Mouse (Mus musculus): Measurements from ENCODE around the gene Rc3h1.
"Not testable (repeated sequence)": the region's sequence is repeated elsewhere in the genome, so short reads cannot be mapped to it uniquely, and the experiment has no call there.

The Rc3h1 gene

DNA sequence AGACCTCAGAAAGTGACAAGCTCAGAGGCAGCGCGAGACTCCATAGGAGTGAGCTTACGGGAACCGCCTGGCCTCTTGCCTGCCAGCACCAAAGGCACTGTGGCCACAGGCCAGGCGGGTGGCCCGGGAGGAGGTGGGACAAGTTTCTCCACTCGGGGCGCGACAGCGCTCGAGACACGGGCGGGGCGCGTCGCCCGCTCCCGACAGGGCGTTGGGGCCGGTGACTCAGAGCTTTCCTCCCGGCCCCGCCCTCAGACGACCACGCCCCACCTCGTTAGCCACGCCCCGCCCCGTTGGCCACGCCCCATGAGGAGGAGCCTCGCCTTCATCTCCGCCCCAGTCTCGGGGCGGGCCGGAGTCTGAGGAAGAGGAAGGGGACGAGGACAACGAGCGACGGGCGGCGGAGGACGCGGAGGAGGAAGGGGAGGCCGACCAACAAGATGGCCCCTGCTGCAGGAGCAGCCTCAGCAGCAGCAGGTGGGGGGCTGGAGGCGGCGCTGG is at the start of gene Rc3h1:
Gene Rc3h1, plus strand, starts transcription at position 362 of the 501 bp plus-strand sequence.
- DNase-seq, result peak; percentile 94

GRCm38 (mm10) chr1:160858132-160858531 is 48.1 kb upstream of the Rc3h1 start:
- no peak for DNase-seq

GRCm38 (mm10) chr1:160859874-160860273 is 46.3 kb upstream of the Rc3h1 start:
- not testable (repeated sequence) for DNase-seq

- no peak for DNase-seq
Measured at GRCm38 (mm10) chr1:160861142-160861541, 45.1 kb upstream of the Rc3h1 start.

DNA sequence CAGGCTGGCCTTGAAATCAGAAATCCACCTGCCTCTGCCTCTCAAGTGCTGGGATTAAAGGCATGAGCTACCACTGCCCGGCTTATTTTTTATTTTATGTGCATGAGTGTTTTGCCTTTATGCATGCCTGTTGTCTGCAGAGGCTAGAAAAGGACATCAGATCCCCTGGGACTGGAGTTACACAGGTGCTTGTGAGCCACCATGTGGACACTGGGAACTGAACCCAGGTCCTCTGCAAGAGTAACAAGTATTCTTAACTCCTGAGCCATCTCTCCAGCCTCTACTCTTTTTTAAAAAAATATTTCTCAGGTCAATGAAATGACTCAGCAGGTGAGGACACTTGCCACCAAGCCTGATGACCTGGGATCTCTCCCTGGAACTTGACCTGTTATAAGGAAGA is 44.6 kb upstream of the Rc3h1 start:
- no peak for DNase-seq

- DNase-seq, result peak; percentile 22
Measured at GRCm38 (mm10) chr1:160863027-160863426, 43.2 kb upstream of the Rc3h1 start.

GRCm38 (mm10) chr1:160874757-160875156 is 31.5 kb upstream of the Rc3h1 start:
- DNase-seq, result no peak

GRCm38 (mm10) chr1:160876968-160877367 is 29.2 kb upstream of the Rc3h1 start:
- DNase-seq, result no peak

- no peak for DNase-seq
Measured at GRCm38 (mm10) chr1:160878485-160878884, 27.7 kb upstream of the Rc3h1 start.

GRCm38 (mm10) chr1:160881378-160881777 is 24.8 kb upstream of the Rc3h1 start:
- not testable (repeated sequence) for DNase-seq

DNA sequence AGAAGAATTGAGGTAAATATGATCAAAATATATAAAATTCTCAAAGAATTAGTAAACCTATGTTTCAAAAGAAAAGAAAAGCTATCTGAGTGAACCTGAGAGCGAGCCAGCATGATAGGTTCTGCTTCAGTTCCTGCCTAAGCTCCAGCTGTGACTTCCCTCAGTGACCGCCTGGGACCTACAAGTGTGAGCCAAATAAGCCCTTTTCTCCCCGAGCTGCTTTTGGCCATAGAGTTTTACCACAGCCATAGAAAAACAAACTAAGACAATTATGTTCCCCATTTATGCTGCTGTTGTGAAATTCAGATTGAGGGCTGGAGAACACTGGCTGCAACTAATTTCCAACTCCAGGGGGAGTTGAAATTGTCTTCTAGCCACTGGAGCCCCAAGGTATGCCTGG is 24.2 kb upstream of the Rc3h1 start:
- no peak for DNase-seq

GRCm38 (mm10) chr1:160884273-160884672 is 21.9 kb upstream of the Rc3h1 start:
- no peak for DNase-seq

DNA sequence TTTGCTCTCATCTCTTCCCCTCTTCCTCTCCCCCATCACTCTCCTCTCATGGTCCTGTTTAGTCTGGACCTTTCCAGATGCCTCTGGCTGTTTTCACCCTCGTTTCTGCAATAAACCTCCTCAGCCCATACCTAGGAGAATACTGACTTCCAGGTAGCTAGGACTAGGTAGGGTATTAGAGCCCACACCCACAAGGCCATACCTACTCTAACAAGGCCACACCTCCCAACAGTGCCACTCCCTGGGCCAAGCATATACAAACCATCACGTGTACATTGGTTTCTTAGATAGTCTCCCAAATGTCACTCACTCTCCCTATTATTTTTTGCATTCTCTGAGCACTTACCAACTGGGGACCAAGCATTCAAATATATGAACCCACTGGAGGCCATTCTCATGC is 21.2 kb upstream of the Rc3h1 start:
- no peak for DNase-seq

DNA sequence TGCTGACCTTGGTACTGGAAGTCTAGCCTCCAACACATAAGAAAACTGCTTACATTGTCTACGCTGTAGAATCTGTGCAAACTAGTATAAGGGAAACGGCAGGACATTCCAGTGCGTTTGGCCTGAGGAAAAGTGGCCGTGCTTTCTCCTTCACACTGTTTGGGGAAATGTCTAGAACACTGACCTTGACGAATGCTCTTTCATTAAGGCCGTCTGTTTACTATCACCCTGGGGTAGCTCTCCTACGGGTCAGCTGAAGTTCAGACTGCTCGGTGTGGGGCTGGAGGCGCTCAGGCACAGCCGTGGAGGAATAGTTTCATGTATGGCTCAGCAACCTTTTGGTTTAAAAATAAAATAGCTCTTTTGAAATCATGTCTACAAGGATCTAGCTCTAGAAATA is 6.5 kb upstream of the Rc3h1 start:
- DNase-seq, result peak; percentile 65

- DNase-seq, result no peak
Measured at GRCm38 (mm10) chr1:160904047-160904446, 2.2 kb upstream of the Rc3h1 start.

GRCm38 (mm10) chr1:160906558-160907481 is 602 bp downstream of the Rc3h1 start:
- DNase-seq, result peak; percentile 57

- DNase-seq, result no peak
Measured at GRCm38 (mm10) chr1:160910176-160910575, 4.0 kb downstream of the Rc3h1 start.

- DNase-seq, result no peak
Measured at GRCm38 (mm10) chr1:160910812-160911211, 4.6 kb downstream of the Rc3h1 start.

GRCm38 (mm10) chr1:160919383-160919782 is 13.2 kb downstream of the Rc3h1 start:
- DNase-seq, result no peak

- DNase-seq, result no peak
Measured at GRCm38 (mm10) chr1:160921938-160922337, 15.7 kb downstream of the Rc3h1 start.

DNA sequence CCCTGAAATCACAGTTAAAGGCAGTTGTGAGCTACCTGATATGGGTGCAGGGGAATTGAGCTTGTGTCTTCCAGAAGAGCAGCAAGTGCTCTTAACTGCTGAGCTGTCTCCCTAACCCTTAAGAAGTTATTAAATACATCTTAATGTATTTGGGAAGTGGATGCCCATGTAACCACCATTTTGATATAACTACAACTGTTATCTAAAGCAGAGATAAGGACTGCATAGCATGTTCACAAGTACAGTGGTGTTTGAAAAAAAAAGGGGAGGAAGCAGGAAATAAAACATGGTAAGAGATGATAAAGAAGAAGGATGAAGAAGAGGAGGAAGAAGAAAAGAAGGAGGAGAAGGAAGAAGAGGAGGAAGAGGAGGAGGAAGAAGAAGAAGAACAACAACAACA is 25.1 kb downstream of the Rc3h1 start:
- no peak for DNase-seq

DNA sequence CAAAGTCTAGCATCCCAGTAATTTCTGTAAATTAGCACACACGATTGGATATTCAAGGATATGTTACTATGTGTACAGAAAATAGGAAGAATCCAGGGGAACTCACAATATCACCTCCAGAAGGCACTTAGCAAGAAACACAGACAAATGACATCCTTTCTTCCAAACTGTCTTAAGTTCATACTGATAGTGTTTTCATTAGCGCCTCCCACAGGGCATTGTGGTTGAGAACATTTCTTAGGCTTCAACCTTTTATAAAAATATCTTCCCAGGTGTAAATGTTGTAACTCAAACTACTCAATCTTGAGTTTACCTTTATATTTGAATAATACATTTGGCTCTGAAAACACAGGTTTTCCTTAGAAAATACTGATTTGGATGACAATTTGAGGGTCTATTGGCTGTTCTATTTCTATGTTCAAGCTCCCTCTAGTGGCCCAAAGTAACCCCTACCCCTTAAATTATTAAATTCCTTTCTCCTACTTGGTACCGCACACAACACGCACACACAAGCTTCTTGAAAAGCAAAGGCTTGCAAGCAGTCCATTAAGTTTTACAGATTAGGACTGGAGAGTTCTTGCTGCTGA is 27.8 kb downstream of the Rc3h1 start:
- DNase-seq, result no peak

DNA sequence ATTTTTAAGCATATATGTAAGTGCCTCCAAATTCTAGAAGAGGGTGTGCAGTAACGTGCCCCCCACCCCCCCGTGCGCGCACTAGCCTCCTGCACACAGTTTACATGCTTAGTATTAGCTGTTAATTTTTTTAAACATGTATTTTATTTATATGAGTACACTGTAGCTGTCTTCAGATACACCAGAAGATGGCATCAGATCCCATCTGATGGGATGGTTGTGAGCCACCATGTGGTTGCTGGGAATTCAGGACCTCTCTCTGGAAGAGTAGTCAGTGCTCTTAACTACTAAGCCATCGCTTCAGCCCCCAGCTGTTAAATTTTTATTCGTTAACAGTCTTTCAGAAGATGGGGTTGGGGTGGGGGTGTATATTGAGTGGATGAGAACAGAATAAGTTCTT is 29.3 kb downstream of the Rc3h1 start:
- DNase-seq, result no peak

GRCm38 (mm10) chr1:160963199-160963598 is 57.0 kb downstream of the Rc3h1 start:
- no peak for DNase-seq
